Mouse (Mus musculus): ENCODE measurements at regions not wholly inside any gene's neighbourhood (a gene's known extent, or its start where the extent isn't known, plus 50 kb on each side); places are given as distances from the start of the nearest gene placed in this dataset.

- DNase-seq: no peak
These were observed 509.7 kb downstream of the Synb start for GRCm38 (mm10) chr14:68784395-68784794.

GRCm38 (mm10) chr14:68783216-68783615 is 510.9 kb downstream of the Synb start:
- no peak for DNase-seq

- no peak for DNase-seq
These were observed 523.7 kb downstream of the Synb start for GRCm38 (mm10) chr14:68770411-68770810.

- no peak for DNase-seq
These were observed 531.2 kb downstream of the Synb start for GRCm38 (mm10) chr14:68762916-68763315.

GRCm38 (mm10) chr14:68744661-68745060 is 549.4 kb downstream of the Synb start:
- DNase-seq: no peak

- DNase-seq: no peak
These were observed 555.6 kb downstream of the Synb start for GRCm38 (mm10) chr14:68738474-68738873.

- peak; percentile 59 to 82 for DNase-seq
These were observed 558.3 kb downstream of the Synb start for GRCm38 (mm10) chr14:68735756-68736155.

- DNase-seq: no peak
These were observed 572.9 kb downstream of the Synb start for GRCm38 (mm10) chr14:68721156-68721555.

- DNase-seq: no peak
These were observed 574.5 kb downstream of the Synb start for GRCm38 (mm10) chr14:68719429-68720160.

GRCm38 (mm10) chr14:68718846-68719245 is 575.3 kb downstream of the Synb start:
- DNase-seq: no peak

Data from kidney, postnatal 36 days (tissue).